Mouse (Mus musculus): ENCODE data around the gene Zc3h7a.
A peak's percentile ranks its signal among the peaks of the same experiment; 100 is the strongest.
"Not testable (repeated sequence)": the region's sequence is repeated elsewhere in the genome, so short reads cannot be mapped to it uniquely, and the experiment has no call there.

Zc3h7a gene

DNA sequence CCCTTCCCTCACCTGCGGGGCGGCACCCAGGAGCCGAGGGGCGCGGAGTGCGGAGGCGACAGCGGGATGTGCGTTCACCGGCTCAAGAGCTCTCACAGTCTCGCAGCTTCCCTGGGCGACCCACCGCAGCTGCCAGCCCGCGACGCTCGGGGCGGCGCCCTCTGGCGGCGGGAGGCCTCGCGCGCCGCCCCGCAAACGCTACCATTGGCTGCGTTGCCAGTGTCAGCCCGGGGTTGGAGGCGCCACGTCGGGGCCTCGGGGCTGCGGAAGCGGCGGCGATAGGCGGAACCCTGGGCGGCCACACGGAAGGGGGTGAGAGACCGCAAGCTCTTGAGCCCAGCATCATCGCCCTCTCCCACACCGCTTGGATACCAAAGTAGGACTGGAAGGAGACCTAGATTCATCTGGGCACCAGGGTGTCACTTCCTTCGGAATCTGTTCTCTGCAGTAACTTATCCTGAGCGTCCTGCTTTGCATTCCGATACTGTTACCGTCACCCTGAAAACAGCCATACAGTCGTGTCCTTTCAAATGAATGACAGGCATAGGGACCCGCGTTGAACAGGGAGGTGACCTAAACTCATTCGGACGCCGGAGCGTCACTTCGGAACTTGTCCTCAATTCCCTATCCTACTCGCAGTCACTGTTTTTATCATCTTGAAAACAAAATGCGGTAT lies at the start of gene Zc3h7a:
TSS of gene Zc3h7a (minus strand) at position 186 of the 676 bp plus-strand sequence.
- peak; percentile 91 for DNase-seq

DNA sequence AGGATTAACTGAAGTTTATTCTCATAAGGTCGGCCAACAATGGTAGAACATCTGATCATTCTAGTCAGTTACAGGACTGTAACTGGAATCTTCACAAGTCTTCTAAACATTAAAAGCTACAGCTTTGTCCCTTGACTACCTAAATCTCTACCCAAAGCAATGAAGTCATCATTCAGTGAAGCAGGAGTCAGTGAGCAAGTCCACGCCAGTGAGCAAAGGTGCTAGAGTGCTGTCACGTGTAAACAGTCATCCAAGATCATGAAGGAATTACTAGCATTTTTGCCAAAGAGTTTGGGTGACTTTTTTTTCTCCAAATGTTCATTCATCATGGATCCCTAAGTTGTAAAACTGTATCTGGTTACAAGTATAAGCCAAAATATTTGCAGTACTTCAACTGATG lies 41.6 kb upstream of the Zc3h7a start:
- no peak for DNase-seq

GRCm38 (mm10) chr16:11203600-11204390 lies 27.6 kb upstream of the Zc3h7a start:
- DNase-seq: no peak

- peak; percentile 94 for DNase-seq
These were observed 26.7 kb upstream of the Zc3h7a start, which contains the start of gene Rsl1d1 for GRCm38 (mm10) chr16:11202571-11203554. Rsl1d1 (minus strand) TSS chr16:11203331.

- no peak for DNase-seq
These were observed 25.7 kb upstream of the Zc3h7a start for GRCm38 (mm10) chr16:11201740-11202394.

DNA sequence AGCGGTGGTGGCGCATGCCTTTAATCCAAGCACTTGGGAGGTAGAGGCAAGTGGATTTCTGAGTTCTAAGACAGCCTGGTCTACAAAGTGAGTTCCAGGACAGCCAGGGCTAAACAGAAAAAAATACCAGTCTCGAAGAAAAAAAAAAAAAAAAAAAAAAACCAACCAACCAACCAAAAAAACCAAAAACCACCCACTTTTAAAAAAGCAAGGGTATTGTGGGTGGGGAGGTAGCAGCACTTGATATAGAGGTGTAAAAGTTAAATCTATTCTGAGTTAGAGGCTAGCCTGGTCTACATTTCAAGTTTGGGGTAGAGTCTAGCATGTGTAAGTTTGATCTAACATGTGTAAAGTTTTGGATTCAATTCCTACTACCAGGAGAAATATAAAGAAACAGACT lies 24.1 kb upstream of the Zc3h7a start:
- no peak for DNase-seq

GRCm38 (mm10) chr16:11198467-11198866 lies 22.3 kb upstream of the Zc3h7a start:
- DNase-seq: no peak

DNA sequence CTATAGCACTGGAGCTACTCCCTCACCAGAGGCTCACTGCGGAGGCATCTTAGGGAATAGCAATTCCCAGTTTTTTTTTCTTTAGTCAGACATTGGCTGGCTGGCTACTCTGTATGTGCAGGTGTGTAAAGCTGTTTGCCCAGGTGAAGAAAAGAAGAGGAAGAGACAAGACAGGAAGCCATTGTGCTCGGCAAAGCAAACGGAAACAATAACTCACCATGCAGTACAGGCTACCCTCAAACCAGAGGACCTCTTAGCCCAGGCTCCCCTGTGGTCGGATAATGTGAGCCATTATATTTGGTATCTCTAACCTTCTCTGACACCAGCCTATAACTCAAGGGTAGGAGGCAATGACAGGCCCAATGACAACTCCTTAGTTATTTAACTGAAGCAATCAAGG lies 20.9 kb upstream of the Zc3h7a start:
- no peak for DNase-seq

DNA sequence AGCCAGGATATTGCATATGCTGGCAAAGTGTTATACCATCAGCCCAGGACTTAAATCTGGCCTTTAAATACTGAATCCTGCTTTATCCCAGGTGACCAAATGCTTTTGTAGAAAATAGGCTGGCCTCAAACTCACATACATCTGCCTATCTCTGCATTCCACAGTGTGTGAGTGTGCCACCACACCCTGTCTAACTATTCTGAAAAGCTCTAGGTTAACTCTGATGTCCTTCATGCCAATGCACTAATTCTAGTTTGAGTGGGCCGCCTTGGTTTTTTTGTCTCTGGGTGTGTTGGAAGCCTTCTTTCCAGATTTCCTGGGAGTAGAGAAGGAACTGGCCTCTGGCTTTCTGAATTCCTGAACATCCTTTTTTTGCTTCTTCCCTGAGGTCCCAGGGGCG lies 17.0 kb upstream of the Zc3h7a start:
- DNase-seq: no peak

DNA sequence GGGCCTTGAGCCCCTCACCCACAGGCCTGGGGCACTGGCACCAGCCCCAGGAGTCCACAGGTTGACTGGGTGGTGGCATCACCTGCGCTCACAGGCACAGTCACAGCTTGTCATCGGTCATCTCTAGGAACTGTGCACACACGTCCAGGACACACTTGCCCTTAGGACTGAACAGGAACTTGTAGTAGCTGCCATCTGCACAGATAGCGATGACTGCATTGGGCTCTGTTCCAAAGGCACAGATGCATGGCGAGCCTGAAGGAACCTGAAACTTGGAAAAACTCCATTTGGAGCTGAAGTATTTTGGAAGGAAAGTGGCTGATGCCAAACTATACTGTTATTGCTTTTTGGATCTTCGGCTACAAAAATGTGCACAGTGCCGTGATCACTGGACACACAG lies 14.0 kb upstream of the Zc3h7a start:
- DNase-seq: no peak

GRCm38 (mm10) chr16:11177404-11177803 lies 1.2 kb upstream of the Zc3h7a start:
- DNase-seq: no peak

DNA sequence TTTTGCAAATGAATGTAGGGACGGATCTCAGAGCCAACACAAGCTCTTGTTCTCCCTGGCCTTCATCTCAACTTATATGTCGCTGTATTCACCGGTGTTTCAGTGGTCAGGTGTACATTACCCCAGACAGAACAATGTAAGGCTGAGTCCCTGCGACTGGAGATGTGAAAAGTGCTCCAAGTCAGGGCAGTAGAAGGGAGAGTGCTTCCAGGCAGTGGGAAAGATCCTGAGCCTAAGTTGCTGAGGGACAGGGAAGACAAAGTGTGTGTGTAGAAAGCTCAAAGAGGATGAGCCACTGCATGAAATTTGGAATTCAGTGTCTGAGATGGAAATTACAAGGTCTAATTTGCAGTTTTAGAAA lies 671 bp upstream of the Zc3h7a start:
- no peak for DNase-seq

DNA sequence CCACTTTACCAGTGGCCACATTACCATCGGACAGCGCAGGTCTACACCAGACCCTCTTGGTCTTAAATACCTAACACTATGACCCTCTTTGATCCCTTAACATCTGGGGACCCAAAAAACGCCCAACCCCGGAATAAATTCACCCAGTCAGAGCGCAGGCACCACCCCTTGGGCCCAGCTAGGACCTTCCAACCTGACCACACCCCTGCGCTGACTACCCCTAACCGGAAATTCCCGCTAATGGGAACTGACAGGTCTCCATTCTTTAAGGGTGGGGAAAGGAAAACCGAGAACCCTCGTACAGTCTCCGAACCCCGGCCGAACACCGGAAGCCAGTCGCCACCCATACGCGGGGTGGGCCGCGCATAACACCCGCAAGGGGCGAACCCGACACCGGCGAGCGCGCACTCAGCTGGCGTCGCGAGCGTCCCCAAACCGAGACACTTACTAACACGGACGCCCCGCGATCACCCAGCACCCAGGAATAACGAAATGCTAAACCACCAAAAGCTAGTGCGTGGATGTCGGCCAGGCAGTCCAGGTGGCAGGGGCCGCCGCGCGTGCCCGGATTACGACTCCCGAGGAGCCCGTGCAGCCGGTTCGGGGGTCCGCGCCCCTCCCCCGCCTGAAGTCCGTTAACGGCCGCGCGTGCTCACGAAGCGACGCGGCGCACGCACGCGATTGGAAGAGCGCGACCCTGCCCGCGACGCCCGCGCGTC lies 545 bp downstream of the Zc3h7a start:
- peak; percentile 75 for DNase-seq

DNA sequence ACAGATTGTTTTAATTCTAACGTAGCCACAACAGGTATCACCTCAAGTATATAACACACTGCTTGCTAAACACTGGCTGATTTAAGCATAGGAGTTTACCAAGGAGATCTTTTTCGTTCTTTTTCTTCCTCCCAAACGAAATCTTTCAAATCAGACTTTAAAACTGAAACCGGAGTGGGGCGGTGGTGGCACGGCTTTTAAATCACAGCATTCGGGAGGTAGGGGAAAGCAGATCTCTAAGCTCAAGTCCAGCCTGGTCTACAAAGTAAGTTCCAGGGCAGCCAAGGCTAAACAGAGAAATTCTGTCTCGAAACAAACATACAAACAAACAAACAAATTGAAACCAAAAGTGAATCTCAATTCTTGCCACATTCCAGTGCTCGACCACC lies 1.1 kb downstream of the Zc3h7a start:
- DNase-seq: no peak

DNA sequence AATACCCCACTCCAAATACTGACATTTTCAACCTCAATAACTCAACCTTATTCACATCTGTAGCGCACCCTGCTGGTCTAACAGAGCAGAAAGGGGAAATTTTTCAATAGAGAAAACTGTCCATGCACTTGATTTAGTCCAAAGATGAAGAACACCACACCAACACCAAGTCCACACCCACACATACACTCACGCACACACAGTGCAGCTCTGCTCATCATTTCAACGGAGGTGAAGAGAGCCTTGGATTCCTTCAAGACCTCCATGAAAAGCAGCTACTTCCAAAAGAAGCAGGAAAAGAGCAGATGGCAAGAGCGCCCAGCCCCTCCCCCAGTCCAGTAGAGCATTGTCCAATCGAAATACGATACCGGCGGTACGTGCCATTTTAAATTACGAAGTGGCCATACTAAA lies 1.5 kb downstream of the Zc3h7a start:
- DNase-seq: peak; percentile 67

DNA sequence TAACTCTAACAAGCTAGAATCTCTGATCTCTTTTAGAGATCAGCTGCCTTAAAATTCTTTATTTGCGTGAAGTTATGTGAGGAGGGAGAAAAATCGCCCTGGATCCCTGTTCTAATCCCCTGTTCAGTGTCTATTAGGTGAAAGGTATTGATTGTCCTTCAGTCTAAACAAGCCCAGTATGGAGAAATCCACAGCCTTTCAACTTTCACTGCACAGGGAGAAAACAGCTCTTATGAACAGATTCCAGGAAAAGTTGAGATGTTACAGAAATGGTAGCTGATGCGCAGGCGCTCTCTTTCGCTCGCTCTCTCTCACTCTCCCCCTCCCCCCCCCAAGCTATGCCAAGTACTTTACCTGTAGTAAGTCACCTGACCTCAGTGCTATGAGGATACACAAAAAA lies 4.5 kb downstream of the Zc3h7a start:
- no peak for DNase-seq

DNA sequence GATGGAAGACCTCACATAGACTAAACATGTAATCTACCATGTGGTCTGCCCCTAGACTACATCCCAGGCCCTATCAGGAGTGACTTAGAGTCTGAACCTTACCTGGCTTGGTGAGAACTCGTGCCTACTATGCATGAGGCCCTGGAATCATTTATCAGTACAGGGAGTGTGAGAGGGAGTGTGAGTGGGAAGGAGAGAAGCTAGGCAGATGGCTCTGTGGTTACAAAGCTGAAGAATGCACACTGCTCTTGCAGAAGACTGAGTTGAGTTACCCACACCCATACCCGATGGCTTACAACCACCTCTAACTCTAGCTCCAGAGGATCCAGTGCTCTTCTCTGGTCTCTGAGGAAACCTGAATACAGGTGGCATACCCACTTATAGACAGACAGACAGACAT lies 9.8 kb downstream of the Zc3h7a start:
- DNase-seq: no peak

GRCm38 (mm10) chr16:11164695-11165255 lies 11.4 kb downstream of the Zc3h7a start:
- peak; percentile 49 for DNase-seq

DNA sequence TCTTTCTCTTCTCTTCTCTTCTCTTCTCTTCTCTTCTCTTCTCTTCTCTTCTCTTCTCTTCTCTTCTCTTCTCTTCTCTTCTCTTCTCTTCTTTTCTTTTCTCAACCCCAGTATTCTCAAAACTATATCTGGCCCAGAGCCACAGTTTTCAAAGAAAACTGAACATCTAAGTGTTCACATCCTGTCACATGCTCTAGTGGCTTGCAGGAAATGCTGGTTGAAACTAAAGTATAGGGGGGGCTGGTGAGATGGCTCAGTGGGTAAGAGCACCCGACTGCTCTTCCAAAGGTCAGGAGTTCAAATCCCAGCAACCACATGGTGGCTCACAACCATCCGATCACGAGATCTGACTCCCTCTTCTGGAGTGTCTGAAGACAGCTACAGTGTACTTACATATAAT lies 18.5 kb downstream of the Zc3h7a start:
- DNase-seq: not testable (repeated sequence)

- DNase-seq: no peak
These were observed 21.7 kb downstream of the Zc3h7a start for GRCm38 (mm10) chr16:11154500-11154899.

DNA sequence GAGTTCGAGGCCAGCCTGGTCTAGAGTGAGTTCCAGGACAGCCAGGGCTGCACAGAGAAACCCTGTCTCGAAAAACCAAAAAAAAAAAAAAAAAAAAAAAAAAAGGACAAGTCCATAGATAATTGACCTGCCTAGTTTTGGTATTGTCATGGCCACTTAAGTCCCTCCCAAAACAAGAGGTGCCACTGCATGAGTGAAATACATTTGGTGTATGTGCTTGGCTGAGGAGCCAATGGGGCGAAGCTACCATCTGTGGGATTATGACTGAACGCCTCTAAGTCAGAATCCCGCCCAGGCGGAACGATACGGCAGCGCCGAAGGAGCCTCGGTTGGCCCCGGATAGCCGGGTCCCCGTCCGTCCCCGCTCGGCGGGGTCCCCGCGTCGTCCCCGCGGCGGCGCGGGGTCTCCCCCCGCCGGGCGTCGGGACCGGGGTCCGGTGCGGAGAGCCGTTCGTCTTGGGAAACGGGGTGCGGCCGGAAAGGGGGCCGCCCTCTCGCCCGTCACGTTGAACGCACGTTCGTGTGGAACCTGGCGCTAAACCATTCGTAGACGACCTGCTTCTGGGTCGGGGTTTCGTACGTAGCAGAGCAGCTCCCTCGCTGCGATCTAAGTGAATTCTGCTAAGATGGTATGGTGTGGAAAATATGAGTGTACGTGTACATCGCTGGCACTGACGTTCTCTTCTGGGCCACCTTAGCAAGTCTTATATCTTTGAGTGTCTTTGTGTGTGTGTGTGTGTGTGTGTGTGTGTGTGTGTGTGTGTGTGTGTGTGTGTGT lies 32.3 kb downstream of the Zc3h7a start:
- DNase-seq: peak; percentile 100

Measured in kidney, adult 9 months (tissue).